Mouse (Mus musculus): Measurements from ENCODE around the gene T2.
"Not testable (repeated sequence)": the region's sequence is repeated elsewhere in the genome, so short reads cannot be mapped to it uniquely, and the experiment has no call there.

The T2 gene

GRCm38 (mm10) chr17:8367514-8368480 is 12.0 kb downstream of the T2 start:
- DNase-seq (ENCODE audit: low read depth, low spot score): peak; percentile 22

- peak; percentile 18 for DNase-seq (ENCODE audit: low read depth, low spot score)
Observed at GRCm38 (mm10) chr17:8368570-8368969, 12.8 kb downstream of the T2 start.

- DNase-seq (ENCODE audit: low read depth, low spot score): no peak
Observed at GRCm38 (mm10) chr17:8369171-8369570, 13.4 kb downstream of the T2 start.

DNA sequence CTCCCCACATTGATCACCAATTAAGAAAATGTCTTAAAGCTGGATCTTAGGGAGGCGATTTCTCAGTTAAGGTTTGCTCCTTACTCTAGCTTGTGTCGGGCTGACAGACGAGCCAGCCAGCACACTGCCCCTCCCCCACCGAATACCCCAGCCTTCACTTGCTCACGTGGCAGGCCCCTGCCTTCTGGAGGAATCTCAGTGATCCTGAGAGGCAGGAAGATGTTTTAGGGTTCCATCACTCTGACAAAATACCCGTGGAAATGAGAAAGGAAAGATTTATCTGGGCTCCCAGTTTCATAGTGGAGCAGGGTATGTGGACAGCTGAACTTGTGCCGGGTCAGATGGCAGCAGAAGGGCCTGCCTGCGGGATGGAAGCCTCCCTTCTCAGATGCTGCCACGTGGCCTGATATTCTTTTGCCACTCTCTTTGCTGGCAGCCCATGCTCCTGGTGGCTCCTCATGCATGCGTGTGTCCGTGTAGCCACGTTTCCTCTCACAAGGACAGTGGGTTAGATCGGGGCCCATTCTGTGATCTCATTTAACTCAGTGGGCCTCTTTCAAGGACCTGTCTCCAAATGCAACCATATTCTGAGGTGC is 14.9 kb downstream of the T2 start:
- peak; percentile 19 for DNase-seq (ENCODE audit: low read depth, low spot score)

DNA sequence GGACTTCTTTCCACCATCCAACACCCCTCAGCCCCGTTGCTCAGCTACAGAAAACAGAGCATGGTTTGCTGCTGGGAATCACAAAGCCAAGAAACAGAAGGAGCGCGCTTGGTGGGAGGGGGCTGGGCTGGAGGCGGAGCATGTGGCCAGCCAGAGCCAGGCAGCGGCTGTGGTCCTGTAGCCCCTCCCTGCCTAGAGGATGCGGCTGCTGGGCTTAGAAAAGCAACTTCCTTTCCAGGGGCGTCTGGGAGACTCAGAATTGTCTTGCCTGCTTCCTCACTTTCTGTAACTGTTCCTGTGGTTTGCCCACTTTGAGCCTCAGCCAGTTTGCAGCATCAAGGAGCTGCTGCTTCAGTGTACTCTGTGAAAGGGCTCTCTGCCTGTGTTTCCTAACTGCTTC is 16.0 kb downstream of the T2 start:
- peak; percentile 89 for DNase-seq (ENCODE audit: low read depth, low spot score)

DNA sequence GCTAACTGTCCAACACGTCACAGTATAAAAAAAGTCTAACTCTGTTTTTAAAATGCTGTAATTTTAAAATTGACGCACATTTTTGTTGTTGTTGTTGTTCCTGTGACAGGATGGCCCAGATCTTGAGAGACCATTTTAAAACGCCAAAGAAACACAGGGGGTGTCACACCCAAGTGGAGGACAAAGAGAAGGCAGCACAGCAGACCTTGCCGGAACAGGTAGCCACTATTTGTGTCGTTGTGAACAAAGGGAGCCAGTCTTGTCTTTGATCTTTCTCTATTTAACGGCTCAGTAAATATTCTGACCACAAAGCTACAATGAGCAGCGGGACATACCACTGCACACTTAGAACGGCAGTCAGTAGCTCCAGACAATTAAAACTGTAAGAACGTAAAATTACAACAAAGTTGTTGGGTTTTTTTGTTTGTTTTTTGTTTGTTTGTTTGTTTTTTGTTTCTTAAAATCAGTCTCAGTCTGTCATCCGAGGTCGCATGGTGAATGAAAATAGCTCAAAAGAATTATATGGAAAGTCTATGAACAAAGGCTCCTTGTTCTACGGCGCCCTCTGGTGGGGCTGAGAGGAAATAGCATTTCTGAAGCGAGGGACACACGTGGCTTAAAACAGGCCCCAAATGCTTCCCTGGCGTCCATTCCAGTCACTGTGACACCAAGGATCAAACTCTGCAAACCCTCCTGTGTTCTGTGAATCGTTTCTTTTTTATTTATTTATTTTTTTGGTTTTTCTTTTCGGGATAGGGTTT is 16.7 kb downstream of the T2 start:
- DNase-seq (ENCODE audit: low read depth, low spot score): peak; percentile 73

DNA sequence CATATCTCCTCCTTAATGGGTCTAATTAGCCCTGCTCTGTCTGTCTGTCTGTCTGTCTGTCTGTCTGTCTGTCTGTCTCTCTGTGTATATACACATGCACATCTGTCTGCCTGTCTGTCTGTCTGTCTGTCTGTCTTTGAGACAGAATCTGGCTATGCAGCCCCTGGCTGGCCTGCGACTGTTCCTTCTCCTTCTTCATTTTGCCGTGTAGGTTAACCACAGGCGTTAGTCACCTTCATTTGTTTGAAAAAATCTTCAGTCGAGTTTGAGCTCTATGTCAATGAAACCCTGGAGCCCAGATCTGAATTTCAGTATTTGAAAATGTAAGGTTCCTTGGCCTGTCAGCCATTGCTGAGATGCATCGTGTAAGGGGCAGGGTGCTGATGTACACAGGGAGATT is 21.5 kb downstream of the T2 start:
- DNase-seq (ENCODE audit: low read depth, low spot score): no peak

- no peak for DNase-seq (ENCODE audit: low read depth, low spot score)
Observed at GRCm38 (mm10) chr17:8385441-8385840, 29.6 kb downstream of the T2 start.

GRCm38 (mm10) chr17:8388463-8388862 is 32.7 kb downstream of the T2 start:
- peak; percentile 84 for DNase-seq (ENCODE audit: low read depth, low spot score)

DNA sequence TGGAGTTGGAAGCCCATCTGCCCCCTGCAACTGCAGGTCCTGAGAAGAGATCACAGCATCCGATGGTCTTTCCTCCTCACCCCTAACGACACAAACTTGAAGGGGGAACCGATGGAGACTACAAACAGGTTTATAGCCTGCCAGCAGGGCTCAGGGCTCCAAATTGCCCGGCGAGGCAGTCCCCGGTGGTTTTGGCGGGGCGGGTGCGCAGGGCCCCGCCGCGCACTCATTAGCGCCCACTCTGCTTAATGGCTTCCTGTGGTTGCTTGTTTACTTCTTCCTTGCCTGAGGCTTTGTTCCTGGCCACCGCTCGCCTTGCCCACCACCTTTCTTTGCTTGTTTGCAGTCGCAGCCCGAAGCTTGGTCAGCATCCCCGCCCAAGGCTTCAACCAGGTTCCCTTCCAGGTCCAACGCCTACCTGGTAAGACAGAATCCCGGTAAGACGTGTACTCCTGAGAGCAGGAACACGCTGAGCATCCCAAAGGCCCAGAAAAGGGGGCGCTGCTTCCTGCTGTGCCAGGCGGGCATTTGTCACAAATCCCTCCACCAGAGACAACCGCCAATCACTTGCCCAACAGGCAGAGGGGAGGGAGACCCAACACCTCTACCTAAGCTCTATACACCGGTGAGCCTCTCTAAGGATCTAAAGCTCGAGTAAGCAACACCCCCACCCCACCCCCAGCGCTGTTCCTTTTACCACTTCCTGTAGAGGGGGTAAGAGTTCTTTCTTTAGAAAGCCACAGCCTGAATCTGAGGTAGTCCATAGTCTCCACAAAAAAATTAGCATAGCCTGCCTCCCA is 33.4 kb downstream of the T2 start:
- DNase-seq (ENCODE audit: low read depth, low spot score): peak; percentile 58

DNA sequence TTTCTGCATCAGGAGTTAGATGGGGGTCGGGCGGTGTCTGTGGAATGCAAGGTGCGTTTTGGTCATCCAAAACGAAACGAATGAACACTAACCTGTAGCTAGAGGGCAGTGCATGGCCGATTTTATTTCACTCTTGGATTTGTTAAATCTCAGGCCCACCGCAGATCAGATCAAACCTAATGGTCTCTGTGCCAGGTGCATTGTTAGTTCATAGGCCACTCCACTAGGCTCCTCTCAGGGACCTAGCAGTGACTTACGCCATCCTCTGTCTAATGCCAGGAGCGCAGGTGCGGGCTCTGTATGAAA is 34.0 kb downstream of the T2 start:
- DNase-seq (ENCODE audit: low read depth, low spot score): no peak

DNA sequence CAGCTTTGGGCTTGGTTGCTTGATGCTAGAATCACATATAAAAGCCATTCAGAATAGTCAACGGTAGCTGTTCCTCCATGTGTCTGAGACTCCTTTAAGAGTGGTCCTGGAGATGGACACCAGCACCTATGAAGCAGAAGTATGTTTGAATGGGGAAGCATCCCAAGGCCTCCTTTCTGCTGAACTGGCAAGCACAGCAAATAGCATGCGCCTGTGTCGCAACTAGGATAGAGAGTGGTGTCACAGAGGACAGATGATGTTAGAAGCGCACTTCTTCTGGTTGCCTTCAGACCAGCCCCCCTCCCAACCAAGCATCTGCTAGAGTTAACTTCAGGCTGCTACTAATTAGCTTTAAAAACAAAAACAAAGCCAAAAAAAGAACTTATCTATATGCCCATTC is 34.7 kb downstream of the T2 start:
- DNase-seq (ENCODE audit: low read depth, low spot score): no peak

GRCm38 (mm10) chr17:8396371-8396770 is 40.6 kb downstream of the T2 start:
- no peak for DNase-seq (ENCODE audit: low read depth, low spot score)

DNA sequence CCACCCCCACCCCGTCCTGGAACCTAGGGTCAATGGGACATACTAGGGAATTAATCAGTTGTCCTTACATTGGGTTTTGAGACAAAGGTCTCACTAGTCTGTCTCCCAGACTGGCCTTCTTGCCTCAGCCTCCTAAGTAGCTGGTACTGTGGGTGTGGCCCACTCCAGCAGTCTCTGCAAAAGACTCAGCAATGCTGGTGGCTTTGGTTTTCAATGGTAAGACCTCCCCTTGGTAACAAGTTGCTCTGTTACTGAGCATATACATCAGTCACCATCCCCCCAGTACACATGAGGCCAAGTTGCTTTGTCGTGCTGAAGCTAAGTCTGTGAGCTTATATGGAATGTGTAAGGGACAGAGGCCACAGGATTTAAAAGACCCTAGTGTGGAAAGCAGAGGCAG is 42.2 kb downstream of the T2 start:
- DNase-seq (ENCODE audit: low read depth, low spot score): peak; percentile 41

DNA sequence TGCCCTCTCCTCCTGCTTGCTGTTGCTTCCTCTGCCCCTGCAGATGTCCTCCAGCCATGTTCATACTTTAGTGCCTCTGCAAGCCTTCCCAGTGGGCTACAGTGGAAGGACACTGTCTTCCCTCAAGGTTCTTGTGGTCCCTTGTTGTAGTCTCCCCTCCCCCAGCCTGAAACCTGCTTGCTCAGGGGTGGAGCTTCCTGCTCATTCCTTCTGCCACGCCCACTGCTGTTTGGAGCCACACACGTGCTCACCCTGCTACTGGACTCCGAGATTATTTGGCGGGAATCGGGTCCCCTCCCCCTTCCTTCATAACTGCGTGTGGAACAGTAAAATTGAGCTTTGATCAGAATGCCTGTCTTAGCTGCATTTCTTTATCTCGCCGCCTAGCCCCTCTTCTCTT is 48.1 kb downstream of the T2 start:
- DNase-seq (ENCODE audit: low read depth, low spot score): peak; percentile 59

DNA sequence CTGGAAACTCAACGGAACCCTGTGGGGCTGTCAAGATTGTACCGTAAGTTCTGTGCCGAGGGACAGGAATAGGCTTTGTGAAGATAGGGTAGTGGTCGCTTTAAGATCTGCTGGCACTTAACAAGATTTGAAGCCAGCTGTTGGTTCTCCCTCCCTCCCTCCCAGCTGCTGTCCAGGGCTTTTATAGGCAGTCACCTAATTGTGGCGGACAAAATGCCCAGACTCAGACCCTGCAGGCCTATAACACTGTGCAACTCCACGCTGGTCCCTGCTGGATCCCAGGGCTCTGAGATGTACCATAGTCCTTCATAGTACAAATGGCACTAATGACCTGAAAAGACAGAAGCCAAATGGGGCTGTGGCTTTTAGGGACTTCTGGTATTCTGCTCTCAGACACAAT is 50.5 kb downstream of the T2 start:
- no peak for DNase-seq (ENCODE audit: low read depth, low spot score)

DNA sequence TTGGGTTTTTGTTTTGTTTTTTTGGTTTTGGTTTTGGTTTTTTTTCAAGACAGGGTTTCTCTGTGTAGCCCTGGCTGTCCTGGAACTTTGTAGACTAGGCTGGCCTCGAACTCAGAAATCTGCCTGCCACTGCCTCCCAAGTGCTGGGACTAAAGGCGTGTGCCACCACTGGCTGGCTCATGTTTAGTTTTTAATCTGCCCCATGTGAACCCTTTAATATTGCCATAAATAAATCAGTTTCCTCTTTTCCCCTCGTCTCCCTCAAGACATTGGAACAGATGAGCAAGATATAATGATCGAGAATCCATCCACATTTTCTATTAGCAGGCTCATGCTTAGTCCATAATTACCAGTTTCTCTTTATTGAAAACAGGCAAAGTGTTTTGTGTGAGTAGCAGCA is 52.2 kb downstream of the T2 start:
- DNase-seq (ENCODE audit: low read depth, low spot score): not testable (repeated sequence)

DNA sequence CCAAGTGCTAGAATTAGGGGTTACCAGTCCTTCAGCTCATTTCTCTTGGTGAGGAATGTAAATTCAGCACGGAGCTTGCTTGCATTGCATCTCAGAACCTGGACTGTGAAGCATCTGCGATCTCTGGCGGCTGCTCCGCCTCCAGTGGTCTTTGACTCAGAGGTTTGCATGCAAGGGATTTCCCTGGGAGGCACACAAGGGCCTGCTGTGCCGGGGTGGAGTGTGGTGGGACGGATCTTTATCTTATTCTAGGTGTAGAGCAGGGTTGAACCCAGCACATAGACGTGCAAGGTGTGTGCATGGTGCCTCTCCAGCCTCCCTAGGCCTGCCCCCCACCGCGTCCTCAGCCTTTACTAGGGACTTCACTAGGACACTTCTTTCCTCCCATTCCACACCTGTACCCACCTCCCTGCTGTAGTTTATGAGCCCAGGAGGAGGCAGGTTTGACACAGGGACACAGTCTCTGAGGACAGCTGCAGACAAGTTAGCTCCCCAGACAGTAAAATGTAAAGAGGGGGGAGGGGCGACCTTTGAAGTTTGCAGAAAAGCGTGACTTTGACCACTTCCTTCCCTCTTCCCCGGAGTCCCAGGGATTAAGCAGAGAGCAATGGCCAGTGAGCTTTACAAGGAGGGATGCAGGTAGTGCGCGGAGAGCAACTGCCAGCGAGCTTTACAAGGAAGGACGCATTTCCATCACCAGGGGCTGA is 53.0 kb downstream of the T2 start:
- peak; percentile 76 for DNase-seq (ENCODE audit: low read depth, low spot score)

DNA sequence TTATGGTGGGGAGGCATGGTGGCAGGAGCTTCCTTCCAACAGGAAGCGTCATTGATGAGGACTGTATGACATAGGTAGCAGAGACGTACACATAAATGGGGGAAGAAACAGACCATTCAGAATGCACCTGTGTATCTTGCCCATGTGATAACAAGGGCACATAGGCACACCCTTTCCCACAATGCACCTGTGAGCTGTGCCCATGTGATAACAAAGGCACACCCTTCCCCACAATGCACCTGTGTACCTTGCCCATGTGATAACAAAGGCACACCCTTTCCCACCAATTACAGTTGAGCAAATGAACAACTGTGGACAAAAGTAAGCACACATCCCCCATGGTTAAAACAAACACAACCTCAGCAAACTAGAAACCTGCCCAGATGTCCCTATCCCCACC is 54.5 kb downstream of the T2 start:
- peak; percentile 35 for DNase-seq (ENCODE audit: low read depth, low spot score)

- no peak for DNase-seq (ENCODE audit: low read depth, low spot score)
Observed at GRCm38 (mm10) chr17:8413656-8414055, 57.9 kb downstream of the T2 start.

DNA sequence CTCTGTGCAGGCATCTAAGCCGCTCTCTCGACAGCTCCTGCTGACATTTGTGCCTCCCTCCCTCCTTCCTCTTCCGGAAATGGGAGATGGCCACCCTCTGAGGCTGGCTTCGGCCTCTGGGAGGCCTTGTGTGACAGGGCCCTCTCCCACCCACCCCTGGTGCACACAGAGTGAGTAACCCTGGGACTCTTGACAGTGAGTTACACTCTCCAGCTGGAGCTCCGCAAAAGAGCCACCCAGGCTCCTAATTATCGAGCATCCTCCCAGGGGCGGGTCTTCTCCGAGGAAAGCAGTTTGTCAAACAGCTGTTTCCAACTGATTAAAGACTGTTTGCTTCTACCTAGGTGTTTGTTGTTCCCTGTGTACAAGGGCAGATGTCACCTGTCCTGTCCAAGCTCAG is 59.7 kb downstream of the T2 start:
- DNase-seq (ENCODE audit: low read depth, low spot score): no peak
